Mouse (Mus musculus) G1E (cell line): Measurements from ENCODE around the gene Creb3l1. TPM values are rescaled to one million over a fixed set of nuclear protein-coding genes. Genes with fewer than 3 reads are reported as not detected.
A peak's percentile ranks its signal among the peaks of the same experiment; 100 is the strongest.

ENCODE experiments used
- ATAC-seq: 2 replicates; pipeline ENCODE4 v1.8.0; 2016; ENCODE audit warnings: mild to moderate bottlenecking; ENCODE audit not compliant: insufficient number of reproducible peaks, poor library complexity, low FRiP score, severe bottlenecking; ENCODE audit errors: extremely low read depth
- DNase-seq: peaks from one replicate; pipeline ENCODE4 v3.0.0; 2012; ENCODE audit warnings: low spot score
- H3K27me3 ChIP-seq: 2 replicates; pipeline ENCODE4 v1.6.1; 2012; ENCODE audit warnings: mild to moderate bottlenecking, low read length, inconsistent platforms; ENCODE audit not compliant: insufficient read depth
- H3K36me3 ChIP-seq: replicated peaks from 2 replicates; pipeline ENCODE3; 2012; ENCODE audit warnings: mild to moderate bottlenecking, inconsistent platforms
- H3K4me1 ChIP-seq: 2 replicates; pipeline ENCODE4 v1.6.1; 2012; ENCODE audit warnings: low read depth, low read length, inconsistent platforms, mixed read lengths; ENCODE audit not compliant: insufficient read depth
- H3K4me3 ChIP-seq: 2 replicates; pipeline ENCODE4 v1.5.1; 2012; ENCODE audit warnings: low read depth, mild to moderate bottlenecking, inconsistent platforms, low read length, moderate library complexity, mixed read lengths
- H3K9me3 ChIP-seq: replicated peaks from 2 replicates; pipeline ENCODE4 v1.6.1; 2012; ENCODE audit warnings: inconsistent platforms
- CTCF ChIP-seq: IDR thresholded peaks from 2 replicates; pipeline ENCODE4 v1.5.1; 2012; ENCODE audit warnings: low read depth, low read length, inconsistent platforms, mixed read lengths
- GATA1 ChIP-seq: IDR thresholded peaks from 2 replicates; pipeline ENCODE4 v1.6.1; 2012; ENCODE audit warnings: borderline replicate concordance, low read length, inconsistent platforms, mixed read lengths
- GATA2 ChIP-seq: IDR thresholded peaks from 2 replicates; pipeline ENCODE4 v1.6.1; 2012; ENCODE audit warnings: low read depth, low read length, inconsistent platforms, borderline replicate concordance
- POLR2AphosphoS5 ChIP-seq: IDR thresholded peaks from 2 replicates; pipeline ENCODE4 v1.6.1; 2012; ENCODE audit warnings: low read depth, low read length, inconsistent platforms; ENCODE audit not compliant: insufficient replicate concordance
- TAL1 ChIP-seq: conservative IDR thresholded peaks from 2 replicates; pipeline ENCODE4 v1.6.1; 2012; ENCODE audit warnings: low read depth, low read length, inconsistent platforms, mixed read lengths
- polyA plus RNA-seq: library from polyadenylated mRNA; stranded (reverse); fragments of >175 nt; gene quantifications from 2 replicates; pipeline ENCODE4 v1.2.3, GENCODE M21; 2012
- total RNA-seq, 2 experiments: library from RNA; stranded (forward) in 1 of 2; stranded (reverse) in 1 of 2; fragments of 200-1000 nt in 1 of 2; fragments of >200 nt in 1 of 2; fragmentation: Nextera tagmentation in 1 of 2; gene quantifications; 2 replicates each; pipeline ENCODE4 v1.2.3; 2014 to 2017

Creb3l1 gene
- total and polyA plus RNA-seq, 3 experiments = 1.4 to 2.5 (median 1.4) TPM

- TF ChIP-seq POLR2AphosphoS5 = no peak
- H3K36me3 ChIP-seq = peaks cover 92% of the 10 kb centered on the region
- no peaks in the 10 kb centered on the region for H3K27me3 ChIP-seq
- peaks cover 78% of the 10 kb centered on the region for H3K4me1 ChIP-seq
- H3K4me3 ChIP-seq = peak within 1 kb of the TSS; percentile 77; the same call in 1 of the 2 replicates
- no peak for ATAC-seq
- DNase-seq = no peak
- no peaks in the 10 kb centered on the region for H3K9me3 ChIP-seq
Measured at GRCm38 (mm10) chr2:91945483-91945882, 78.8 kb downstream of the Creb3l1 start, which contains the start of gene Gm9821. Gm9821 (plus strand) TSS chr2:91945703.

- DNase-seq = peak; percentile 74
- Histone ChIP-seq H3K9me3 (no peaks in the 10 kb centered on the region), H3K27me3 (no peaks in the 10 kb centered on the region), H3K4me1 (peaks cover 76% of the 10 kb centered on the region), H3K36me3 (peaks cover 100% of the 10 kb centered on the region), H3K4me3 (peak overlapping the region; percentile 67; the same call in 1 of the 2 replicates)
- ATAC-seq = peak; percentile 31
- peak; percentile 96 for TF ChIP-seq CTCF
- no peak for TF ChIP-seq TAL1
Measured at GRCm38 (mm10) chr2:91944170-91944950, 79.9 kb downstream of the Creb3l1 start.

GRCm38 (mm10) chr2:91942356-91942755 is 81.9 kb downstream of the Creb3l1 start:
- H3K36me3 ChIP-seq = peaks cover 100% of the 10 kb centered on the region
- no peaks in the 10 kb centered on the region for H3K9me3 ChIP-seq
- no peak for DNase-seq
- no peak for ATAC-seq
- H3K4me1 ChIP-seq = peaks cover 71% of the 10 kb centered on the region
- H3K4me3 ChIP-seq = no peak overlapping the region
- TF ChIP-seq POLR2AphosphoS5 = no peak
- peak; percentile 41 for TF ChIP-seq CTCF
- no peaks in the 10 kb centered on the region for H3K27me3 ChIP-seq

- H3K27me3 ChIP-seq = no peaks in the 10 kb centered on the region
- peaks cover 71% of the 10 kb centered on the region for H3K4me1 ChIP-seq
- no peaks in the 10 kb centered on the region for H3K9me3 ChIP-seq
- TF ChIP-seq CTCF (no peak), TAL1 (no peak), POLR2AphosphoS5 (no peak), GATA1 (no peak), GATA2 (no peak)
- DNase-seq (no peak), ATAC-seq (no peak)
- peaks cover 100% of the 10 kb centered on the region for H3K36me3 ChIP-seq
- H3K4me3 ChIP-seq = no peak overlapping the region
Measured at GRCm38 (mm10) chr2:91939303-91939935, 84.9 kb downstream of the Creb3l1 start.

GRCm38 (mm10) chr2:91936154-91936553 is 88.1 kb downstream of the Creb3l1 start:
- ATAC-seq = no peak
- peaks cover 94% of the 10 kb centered on the region for H3K36me3 ChIP-seq

GRCm38 (mm10) chr2:91934826-91935525 is 89.3 kb downstream of the Creb3l1 start:
- Histone ChIP-seq H3K27me3 (0 out of 2 replicates have a peak, but pooled peaks cover 8% of the 10 kb centered on the region), H3K4me1 (peaks cover 90% of the 10 kb centered on the region), H3K4me3 (no peak overlapping the region), H3K36me3 (peaks cover 92% of the 10 kb centered on the region), H3K9me3 (no peaks in the 10 kb centered on the region)
- ATAC-seq (no peak), DNase-seq (no peak)
- TF ChIP-seq GATA1 = no peak
- no peak for TF ChIP-seq CTCF
- TF ChIP-seq GATA2 = no peak
- no peak for TF ChIP-seq TAL1
- TF ChIP-seq POLR2AphosphoS5 = no peak

More at GRCm38 (mm10) chr2:91936154-91936553, 88.1 kb downstream of the Creb3l1 start:
- Histone ChIP-seq H3K4me1 (peaks cover 79% of the 10 kb centered on the region), H3K27me3 (0 out of 2 replicates have a peak, but pooled peaks cover 7% of the 10 kb centered on the region), H3K4me3 (no peak overlapping the region), H3K9me3 (no peaks in the 10 kb centered on the region)
- TF ChIP-seq GATA1 (no peak), CTCF (no peak), TAL1 (no peak), POLR2AphosphoS5 (no peak), GATA2 (no peak)
- DNase-seq = no peak
